Mouse (Mus musculus): ENCODE results near the gene Olfr1324. TPM values are rescaled to one million over a fixed set of nuclear protein-coding genes. Genes with fewer than 3 reads are reported as not detected.
"Not testable (repeated sequence)": the region's sequence is repeated elsewhere in the genome, so short reads cannot be mapped to it uniquely, and the experiment has no call there.

Olfr1324 gene
- total RNA-seq (2022), result not detected

GRCm38 (mm10) chrX:50428398-50428797 lies at the start of gene Olfr1324:
TSS of gene Olfr1324 (minus strand) at chrX:50428498.
- no peak for DNase-seq (ENCODE audit: low spot score in 2 of 2)

- DNase-seq (ENCODE audit: low spot score in 2 of 2), result not testable (repeated sequence)
Measured at GRCm38 (mm10) chrX:50470341-50470740, 42.0 kb upstream of the Olfr1324 start.

GRCm38 (mm10) chrX:50456136-50456535 lies 27.8 kb upstream of the Olfr1324 start:
- no peak for DNase-seq (ENCODE audit: low spot score in 2 of 2)

GRCm38 (mm10) chrX:50443352-50443751 lies 15.1 kb upstream of the Olfr1324 start:
- no peak for DNase-seq (ENCODE audit: low spot score in 2 of 2)

- DNase-seq (ENCODE audit: low spot score in 2 of 2), result no peak
Measured at GRCm38 (mm10) chrX:50442696-50443095, 14.4 kb upstream of the Olfr1324 start.

- DNase-seq (ENCODE audit: low spot score in 2 of 2), result no peak
Measured at GRCm38 (mm10) chrX:50432499-50432898, 4.2 kb upstream of the Olfr1324 start.

GRCm38 (mm10) chrX:50427712-50428328 lies 478 bp downstream of the Olfr1324 start:
- DNase-seq (ENCODE audit: low spot score in 2 of 2), result no peak

GRCm38 (mm10) chrX:50425899-50426436 lies 2.3 kb downstream of the Olfr1324 start:
- DNase-seq (ENCODE audit: low spot score in 2 of 2), result no peak

- DNase-seq (ENCODE audit: low spot score in 2 of 2), result not testable (repeated sequence)
Measured at GRCm38 (mm10) chrX:50410361-50410760, 17.9 kb downstream of the Olfr1324 start.

GRCm38 (mm10) chrX:50390616-50391015 lies 37.7 kb downstream of the Olfr1324 start:
- not testable (repeated sequence) for DNase-seq (ENCODE audit: low spot score in 2 of 2)

GRCm38 (mm10) chrX:50374978-50375377 lies 53.3 kb downstream of the Olfr1324 start:
- no peak for DNase-seq (ENCODE audit: low spot score in 2 of 2)
